Mouse (Mus musculus): Measurements from ENCODE around the gene Ints1. TPM values are rescaled to one million over a fixed set of nuclear protein-coding genes. Genes with fewer than 3 reads are reported as not detected.

Gene Ints1
- polyA plus RNA-seq, 1 experiment from 2014 or later: 22.2 TPM

Other genes with a start within 250 kb of the Ints1 start
- 0.23 TPM in 1 of 2 replicates, not detected in the other for gene Uncx, start 232.2 kb downstream of the Ints1 start, polyA plus RNA-seq (2015; fragmentation: Nextera tagmentation; extraction: Ambion mirVana)
- gene Micall2, start 39.3 kb downstream of the Ints1 start, polyA plus RNA-seq (2015; fragmentation: Nextera tagmentation; extraction: Ambion mirVana): 8.3 and 8.4 TPM in 2 replicates
- 17.6 and 20.7 TPM in 2 replicates for gene Mafk, start 15.8 kb upstream of the Ints1 start, polyA plus RNA-seq (2015; fragmentation: Nextera tagmentation; extraction: Ambion mirVana)
- gene Tmem184a, start 44.2 kb upstream of the Ints1 start, polyA plus RNA-seq (2015; fragmentation: Nextera tagmentation; extraction: Ambion mirVana): 57.7 and 68.4 TPM in 2 replicates
- 0.29 TPM in 1 of 2 replicates, not detected in the other for gene Gm26938, start 50.7 kb upstream of the Ints1 start, polyA plus RNA-seq (2015; fragmentation: Nextera tagmentation; extraction: Ambion mirVana)
- 80.0 and 80.2 TPM in 2 replicates for gene Psmg3, start 51.2 kb upstream of the Ints1 start, polyA plus RNA-seq (2015; fragmentation: Nextera tagmentation; extraction: Ambion mirVana)
- gene Elfn1, start 132.3 kb upstream of the Ints1 start, polyA plus RNA-seq (2015; fragmentation: Nextera tagmentation; extraction: Ambion mirVana): 0.19 and 0.20 TPM in 2 replicates